Mouse (Mus musculus): ENCODE results near the gene Plin5. TPM values are rescaled to one million over a fixed set of nuclear protein-coding genes. Genes with fewer than 3 reads are reported as not detected.
A peak's percentile ranks its signal among the peaks of the same experiment; 100 is the strongest.

Gene Plin5
- polyA plus RNA-seq, 1 experiment from 2014 or later: 0.10 TPM

DNA sequence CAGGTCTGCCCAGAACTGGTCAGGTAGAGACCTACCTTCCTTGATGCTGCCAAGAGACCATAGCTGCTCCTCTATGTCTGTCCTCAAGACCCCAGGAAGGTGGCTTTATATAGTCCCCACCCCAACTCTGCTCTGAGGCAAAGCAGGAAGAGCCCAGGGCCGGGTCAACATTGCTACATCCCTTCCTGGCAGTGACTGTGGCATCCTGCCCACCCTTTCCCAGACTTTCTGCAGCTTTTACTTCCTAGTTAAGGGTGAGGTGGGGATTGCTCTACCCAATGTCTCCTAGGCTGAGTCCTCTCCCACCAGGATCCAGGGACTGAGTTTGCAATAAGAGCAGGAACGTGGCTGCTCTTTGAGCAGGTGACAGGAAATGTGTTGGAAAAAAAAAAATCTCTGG, 4.4 kb upstream of the Plin5 start, which contains the start of gene Lrg1:
Gene Lrg1, minus strand, starts transcription at position 176 of the 400 bp plus-strand sequence.
- peaks cover 9% of the 10 kb centered on the region for H3K9me3 ChIP-seq (ENCODE audit: control insufficient read depth)
- peaks cover 4% of the 10 kb centered on the region; the same call in 1 of the 2 replicates for H3K4me1 ChIP-seq (replicated peaks; ENCODE audit: control insufficient read depth, insufficient read depth, low read length)
- H3K4me2 ChIP-seq (replicated peaks; ENCODE audit: low read depth): no peak within 1 kb of the TSS
- WGBS: 53% methylated on average over 2 of the region's 2 CpGs
- H3K36me3 ChIP-seq (ENCODE audit: control insufficient read depth, insufficient read depth): peaks cover 5% of the 10 kb centered on the region; the same call in 1 of the 2 replicates
- ATAC-seq: no peak
- no peak within 1 kb of the TSS for H3K9ac ChIP-seq (ENCODE audit: low read depth, low read length)
- H3K4me3 ChIP-seq (ENCODE audit: low read depth, low read length): no peak within 1 kb of the TSS
- no peak within 1 kb of the TSS for H3K27ac ChIP-seq (ENCODE audit: low read depth, low read length)
- TF ChIP-seq CTCF (IDR thresholded peaks at IDR 0.05; ENCODE audit: low read depth): no peak
- peaks cover 61% of the 10 kb centered on the region for H3K27me3 ChIP-seq (replicated peaks; ENCODE audit: control insufficient read depth, insufficient read depth, low read length)

DNA sequence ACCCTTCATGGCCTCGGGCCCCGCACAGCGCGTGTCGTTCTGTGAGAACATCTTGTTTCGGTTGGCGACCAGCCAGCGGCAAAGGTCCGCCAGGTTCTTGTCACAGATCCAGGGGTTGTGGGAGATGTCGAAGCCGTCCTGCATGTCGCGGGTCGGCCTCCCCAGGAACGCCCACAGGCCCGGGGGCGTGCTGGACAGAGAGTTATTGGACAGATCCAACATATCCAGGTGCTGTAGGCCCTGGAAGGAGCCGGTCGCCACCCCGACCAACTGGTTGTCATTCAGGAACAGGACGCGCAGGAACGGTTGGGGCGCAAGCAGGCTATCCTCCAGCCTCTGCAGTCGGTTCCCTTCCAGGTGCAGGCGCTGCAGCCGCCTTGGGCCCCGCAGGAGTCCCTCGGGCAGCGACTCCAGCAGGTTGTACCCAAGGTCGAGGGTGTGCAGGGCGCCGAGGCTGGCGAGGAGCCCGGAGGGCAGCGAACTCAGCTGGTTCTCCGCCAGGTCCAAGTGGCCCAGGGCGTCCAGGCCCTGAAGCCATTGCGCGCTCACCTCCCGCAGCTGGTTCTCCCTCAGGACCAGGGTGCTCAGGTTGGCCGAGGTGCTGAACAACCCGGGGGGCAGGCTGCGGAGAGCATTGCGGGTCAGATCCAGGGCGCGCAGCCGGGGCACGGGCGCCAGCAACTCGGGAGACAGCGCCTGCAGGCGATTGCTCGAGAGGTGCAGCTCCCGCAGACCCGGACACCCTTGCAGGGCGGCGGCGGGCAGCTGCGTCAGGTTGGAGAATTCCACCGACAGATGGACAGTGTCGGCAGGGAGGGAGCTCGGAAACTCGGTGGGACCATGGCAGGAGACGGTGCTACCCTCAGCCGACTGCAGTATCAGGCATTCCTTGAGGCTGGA, 2.8 kb upstream of the Plin5 start:
- Histone ChIP-seq H3K4me3 (ENCODE audit: low read depth, low read length) (peak overlapping the region; percentile 22), H3K9ac (ENCODE audit: low read depth, low read length) (no peak overlapping the region), H3K4me2 (replicated peaks; ENCODE audit: low read depth) (peak overlapping the region; percentile 48), H3K9me3 (ENCODE audit: control insufficient read depth) (peaks cover 9% of the 10 kb centered on the region), H3K27me3 (replicated peaks; ENCODE audit: control insufficient read depth, insufficient read depth, low read length) (peaks cover 61% of the 10 kb centered on the region), H3K4me1 (replicated peaks; ENCODE audit: control insufficient read depth, insufficient read depth, low read length) (peaks cover 4% of the 10 kb centered on the region; the same call in 1 of the 2 replicates), H3K27ac (ENCODE audit: low read depth, low read length) (no peak overlapping the region), H3K36me3 (ENCODE audit: control insufficient read depth, insufficient read depth) (peaks cover 5% of the 10 kb centered on the region; the same call in 1 of the 2 replicates)
- 4% methylated on average over 66 of the region's 66 CpGs for WGBS
- TF ChIP-seq CTCF (IDR thresholded peaks at IDR 0.05; ENCODE audit: low read depth): no peak
- no peak for ATAC-seq

DNA sequence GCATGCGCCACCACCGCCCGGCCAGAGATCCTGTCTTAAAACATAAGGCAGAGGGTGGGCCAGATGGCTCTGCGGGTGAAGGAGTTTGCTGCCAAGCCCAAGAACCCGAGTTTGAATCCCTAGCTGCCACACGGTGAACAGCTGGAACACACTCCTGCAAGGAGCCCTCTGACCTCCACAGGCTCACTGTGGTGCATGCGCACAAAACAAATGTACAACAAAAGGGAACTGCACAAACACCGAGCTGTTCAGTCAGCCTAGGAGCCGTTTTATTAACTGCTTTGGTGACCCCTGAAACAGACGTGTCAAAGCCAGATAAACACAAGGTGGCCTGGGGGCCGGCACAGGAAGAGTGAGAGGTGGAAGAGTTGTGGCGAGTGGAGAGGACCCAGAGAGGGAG, 2.0 kb upstream of the Plin5 start:
- TF ChIP-seq CTCF (IDR thresholded peaks at IDR 0.05; ENCODE audit: low read depth): no peak
- peaks cover 4% of the 10 kb centered on the region; the same call in 1 of the 2 replicates for H3K4me1 ChIP-seq (replicated peaks; ENCODE audit: control insufficient read depth, insufficient read depth, low read length)
- H3K4me3 ChIP-seq (ENCODE audit: low read depth, low read length): no peak overlapping the region
- no peak overlapping the region for H3K9ac ChIP-seq (ENCODE audit: low read depth, low read length)
- H3K27me3 ChIP-seq (replicated peaks; ENCODE audit: control insufficient read depth, insufficient read depth, low read length): peaks cover 60% of the 10 kb centered on the region
- peaks cover 5% of the 10 kb centered on the region; the same call in 1 of the 2 replicates for H3K36me3 ChIP-seq (ENCODE audit: control insufficient read depth, insufficient read depth)
- peaks cover 9% of the 10 kb centered on the region for H3K9me3 ChIP-seq (ENCODE audit: control insufficient read depth)
- H3K4me2 ChIP-seq (replicated peaks; ENCODE audit: low read depth): peak overlapping the region; percentile 48
- ATAC-seq: no peak
- 40% methylated on average over 12 of the region's 12 CpGs for WGBS
- H3K27ac ChIP-seq (ENCODE audit: low read depth, low read length): no peak overlapping the region

DNA sequence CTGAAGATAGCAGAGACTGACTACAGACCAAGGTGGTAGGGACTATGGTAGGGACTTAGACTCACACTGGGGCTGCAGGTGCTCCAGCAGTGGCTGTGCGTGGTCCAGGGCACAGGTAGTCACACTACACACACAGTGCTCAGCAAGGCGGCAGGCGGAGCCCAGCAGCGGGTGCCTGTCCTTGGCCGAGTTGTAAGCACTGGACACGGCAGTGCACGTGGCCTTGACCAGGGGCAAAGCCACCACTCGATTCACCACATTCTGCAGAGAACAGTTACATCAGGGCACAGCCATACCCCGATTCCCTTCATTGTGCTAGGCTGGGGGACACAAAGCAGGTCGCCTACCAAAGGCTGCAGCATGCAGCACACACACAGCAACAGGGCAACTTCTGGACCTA, 1.2 kb downstream of the Plin5 start:
- H3K9me3 ChIP-seq (ENCODE audit: control insufficient read depth): no peaks in the 10 kb centered on the region
- H3K4me2 ChIP-seq (replicated peaks; ENCODE audit: low read depth): no peak overlapping the region
- no peak for ATAC-seq
- no peaks in the 10 kb centered on the region for H3K36me3 ChIP-seq (ENCODE audit: control insufficient read depth, insufficient read depth)
- 66% methylated on average over 10 of the region's 10 CpGs for WGBS
- no peak overlapping the region for H3K9ac ChIP-seq (ENCODE audit: low read depth, low read length)
- H3K27me3 ChIP-seq (replicated peaks; ENCODE audit: control insufficient read depth, insufficient read depth, low read length): peaks cover 30% of the 10 kb centered on the region
- H3K4me1 ChIP-seq (replicated peaks; ENCODE audit: control insufficient read depth, insufficient read depth, low read length): peaks cover 4% of the 10 kb centered on the region; the same call in 1 of the 2 replicates
- no peak for TF ChIP-seq CTCF (IDR thresholded peaks at IDR 0.05; ENCODE audit: low read depth)
- no peak overlapping the region for H3K4me3 ChIP-seq (ENCODE audit: low read depth, low read length)
- no peak overlapping the region for H3K27ac ChIP-seq (ENCODE audit: low read depth, low read length)

DNA sequence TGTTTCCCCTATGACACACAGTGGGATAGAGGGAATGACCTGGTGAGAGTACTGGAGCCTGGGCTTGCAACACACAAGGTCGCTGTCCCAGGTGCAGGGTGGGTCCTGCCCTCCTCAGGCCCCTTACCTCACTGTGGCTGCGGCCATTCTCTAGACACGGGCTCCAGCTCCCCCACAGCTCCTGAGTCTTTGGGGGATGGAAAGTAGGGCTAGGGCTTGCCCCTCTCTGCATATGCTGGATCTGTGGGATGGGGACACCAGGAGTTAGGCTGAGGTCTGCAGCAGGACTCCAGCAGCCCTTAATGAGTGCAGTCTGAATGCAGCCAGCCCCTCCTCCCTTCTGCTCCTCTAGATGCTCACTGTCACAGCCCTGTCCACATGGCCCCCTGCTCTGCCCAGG, 4.7 kb downstream of the Plin5 start:
- TF ChIP-seq CTCF (IDR thresholded peaks at IDR 0.05; ENCODE audit: low read depth): no peak
- Histone ChIP-seq H3K4me1 (replicated peaks; ENCODE audit: control insufficient read depth, insufficient read depth, low read length) (peaks cover 4% of the 10 kb centered on the region; the same call in 1 of the 2 replicates), H3K27me3 (replicated peaks; ENCODE audit: control insufficient read depth, insufficient read depth, low read length) (no peaks in the 10 kb centered on the region), H3K9ac (ENCODE audit: low read depth, low read length) (no peak overlapping the region), H3K27ac (ENCODE audit: low read depth, low read length) (no peak overlapping the region), H3K4me3 (ENCODE audit: low read depth, low read length) (no peak overlapping the region), H3K9me3 (ENCODE audit: control insufficient read depth) (no peaks in the 10 kb centered on the region), H3K36me3 (ENCODE audit: control insufficient read depth, insufficient read depth) (no peaks in the 10 kb centered on the region), H3K4me2 (replicated peaks; ENCODE audit: low read depth) (no peak overlapping the region)
- ATAC-seq: no peak
- WGBS: 77% methylated on average over 3 of the region's 3 CpGs

DNA sequence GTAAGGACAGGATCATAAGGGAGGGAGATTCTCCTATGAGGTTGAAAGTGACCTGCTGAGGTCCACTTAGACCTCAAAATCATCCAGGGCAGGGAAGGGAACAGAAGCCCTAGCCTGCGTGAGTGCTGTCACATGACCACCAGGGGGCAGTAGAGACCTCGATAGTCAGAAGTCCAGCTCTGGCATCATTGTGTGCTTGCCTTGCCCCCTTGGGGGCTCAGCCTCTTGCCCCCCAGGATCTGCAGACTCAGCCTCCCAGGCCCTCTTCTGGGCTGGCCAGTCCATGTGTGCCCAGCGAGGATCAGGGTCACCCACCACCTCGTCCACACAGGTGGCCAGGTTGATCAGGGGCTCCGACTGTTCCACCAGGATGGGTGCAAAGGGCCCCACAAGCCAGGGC, 5.5 kb downstream of the Plin5 start:
- peak; percentile 91 for TF ChIP-seq CTCF (IDR thresholded peaks at IDR 0.05; ENCODE audit: low read depth)
- 54% methylated on average over 5 of the region's 5 CpGs for WGBS
- ATAC-seq: peak; percentile 17; the same call in 1 of the 2 replicates
- no peaks in the 10 kb centered on the region for H3K36me3 ChIP-seq (ENCODE audit: control insufficient read depth, insufficient read depth)
- no peak overlapping the region for H3K4me2 ChIP-seq (replicated peaks; ENCODE audit: low read depth)
- no peak overlapping the region for H3K9ac ChIP-seq (ENCODE audit: low read depth, low read length)
- H3K27ac ChIP-seq (ENCODE audit: low read depth, low read length): no peak overlapping the region
- no peaks in the 10 kb centered on the region for H3K9me3 ChIP-seq (ENCODE audit: control insufficient read depth)
- no peaks in the 10 kb centered on the region for H3K4me1 ChIP-seq (replicated peaks; ENCODE audit: control insufficient read depth, insufficient read depth, low read length)
- no peak overlapping the region for H3K4me3 ChIP-seq (ENCODE audit: low read depth, low read length)
- no peaks in the 10 kb centered on the region for H3K27me3 ChIP-seq (replicated peaks; ENCODE audit: control insufficient read depth, insufficient read depth, low read length)

Data from intestine, postnatal 0 days (tissue).